Mouse (Mus musculus) liver, embryonic 16.5 days (tissue): ENCODE measurements around the gene Gm765. TPM values are rescaled to one million over a fixed set of nuclear protein-coding genes. Genes with fewer than 3 reads are reported as not detected.

Source experiments
- ATAC-seq: fragments of 200-750 bp; cut with Nextera tagmentation; 2 replicates; pipeline ENCODE4 v1.8.0; 2017; ENCODE audit warnings: low read depth, mild to moderate bottlenecking, moderate number of reproducible peaks, moderate library complexity
- H3K27ac ChIP-seq: fragments of 300-500 bp; sonication (generic); 2 replicates; pipeline ENCODE4 v1.5.1; 2014; ENCODE audit warnings: mild to moderate bottlenecking, low read length
- H3K27me3 ChIP-seq: fragments of 300-500 bp; sonication (generic); 2 replicates; pipeline ENCODE4 v1.6.1; 2014; ENCODE audit warnings: low read depth, low read length, mixed read lengths; ENCODE audit not compliant: control insufficient read depth, insufficient read depth
- H3K36me3 ChIP-seq: fragments of 300-500 bp; sonication (generic); 2 replicates; pipeline ENCODE4 v1.6.1; 2014; ENCODE audit warnings: mild to moderate bottlenecking; ENCODE audit not compliant: control insufficient read depth, insufficient read depth
- H3K4me1 ChIP-seq: fragments of 300-500 bp; sonication (generic); 2 replicates; pipeline ENCODE4 v1.6.1; 2014; ENCODE audit warnings: low read depth, low read length, mixed read lengths; ENCODE audit not compliant: control insufficient read depth
- H3K4me2 ChIP-seq: fragments of 300-500 bp; sonication (generic); 2 replicates; pipeline ENCODE4 v1.6.1; 2014; ENCODE audit warnings: low read depth, low read length, mixed read lengths
- H3K4me3 ChIP-seq: fragments of 300-500 bp; sonication (generic); 2 replicates; pipeline ENCODE4 v1.5.1; 2014; ENCODE audit warnings: low read depth, mild to moderate bottlenecking, low read length
- H3K9ac ChIP-seq: fragments of 300-500 bp; sonication (generic); 2 replicates; pipeline ENCODE4 v1.6.1; 2014; ENCODE audit warnings: low read depth, low read length
- H3K9me3 ChIP-seq: fragments of 300-500 bp; sonication (generic); replicated peaks from 2 replicates; pipeline ENCODE4 v1.6.1; 2016; ENCODE audit warnings: low read length; ENCODE audit not compliant: control insufficient read depth
- WGBS: fragments of 180-500 bp; shearing (Covaris S2); extraction: QIAGEN DNeasy Blood & Tissue Kit; methylation state at CpG from one replicate; pipeline ENCODE4 v1.1.7; 2014; ENCODE audit not compliant: insufficient replicate concordance; 5-methylcytosine and 5-hydroxymethylcytosine counted together
- polyA plus RNA-seq: library from polyadenylated mRNA; unstranded; fragments of >200 nt; fragmentation: Nextera tagmentation; extraction: Ambion mirVana; gene quantifications from 2 replicates; pipeline ENCODE4 v1.2.1, GENCODE M21; 2015

Gene Gm765
- polyA plus RNA-seq, 1 experiment from 2014 or later = not detected

GRCm38 (mm10) chr6:98246449-98246848, 96.1 kb downstream of the Gm765 start:
- Histone ChIP-seq H3K9ac (no peak overlapping the region), H3K36me3 (no peaks in the 10 kb centered on the region), H3K4me1 (no peaks in the 10 kb centered on the region), H3K27me3 (no peaks in the 10 kb centered on the region), H3K4me2 (no peak overlapping the region), H3K27ac (no peak overlapping the region), H3K9me3 (no peaks in the 10 kb centered on the region), H3K4me3 (no peak overlapping the region)
- ATAC-seq = no peak
- WGBS = 59% methylated on average over 2 of the region's 2 CpGs

GRCm38 (mm10) chr6:98243186-98243585, 99.4 kb downstream of the Gm765 start:
- Histone ChIP-seq H3K9me3 (no peaks in the 10 kb centered on the region), H3K4me2 (no peak overlapping the region), H3K4me3 (no peak overlapping the region), H3K36me3 (no peaks in the 10 kb centered on the region), H3K4me1 (no peaks in the 10 kb centered on the region), H3K27me3 (no peaks in the 10 kb centered on the region), H3K9ac (no peak overlapping the region), H3K27ac (no peak overlapping the region)
- no peak for ATAC-seq
- 48% methylated on average over 6 of the region's 6 CpGs for WGBS

GRCm38 (mm10) chr6:98240561-98241272, 101.8 kb downstream of the Gm765 start:
- H3K9me3 ChIP-seq = no peaks in the 10 kb centered on the region
- no peaks in the 10 kb centered on the region for H3K4me1 ChIP-seq
- H3K9ac ChIP-seq = no peak overlapping the region
- ATAC-seq = no peak
- no peaks in the 10 kb centered on the region for H3K27me3 ChIP-seq
- H3K36me3 ChIP-seq = no peaks in the 10 kb centered on the region
- H3K4me3 ChIP-seq = no peak overlapping the region
- H3K27ac ChIP-seq = no peak overlapping the region
- H3K4me2 ChIP-seq = no peak overlapping the region
- 57% methylated on average over 8 of the region's 8 CpGs for WGBS

- no peak for ATAC-seq
- Histone ChIP-seq H3K9ac (no peak overlapping the region), H3K9me3 (no peaks in the 10 kb centered on the region), H3K4me3 (no peak overlapping the region), H3K27me3 (no peaks in the 10 kb centered on the region), H3K4me1 (no peaks in the 10 kb centered on the region), H3K27ac (no peak overlapping the region), H3K36me3 (no peaks in the 10 kb centered on the region), H3K4me2 (no peak overlapping the region)
- 53% methylated on average over 3 of the region's 3 CpGs for WGBS
Measured at GRCm38 (mm10) chr6:98234097-98234496, 108.5 kb downstream of the Gm765 start.

GRCm38 (mm10) chr6:98223923-98224322, 118.6 kb downstream of the Gm765 start:
- WGBS = 68% methylated on average over 8 of the region's 8 CpGs
- no peaks in the 10 kb centered on the region for H3K9me3 ChIP-seq
- no peaks in the 10 kb centered on the region for H3K27me3 ChIP-seq
- ATAC-seq = no peak
- no peak overlapping the region for H3K9ac ChIP-seq
- H3K4me1 ChIP-seq = no peaks in the 10 kb centered on the region
- H3K27ac ChIP-seq = no peak overlapping the region
- no peak overlapping the region for H3K4me3 ChIP-seq
- no peaks in the 10 kb centered on the region for H3K36me3 ChIP-seq
- H3K4me2 ChIP-seq = no peak overlapping the region

GRCm38 (mm10) chr6:98221970-98222369, 120.6 kb downstream of the Gm765 start:
- 65% methylated on average over 16 of the region's 16 CpGs for WGBS
- H3K27me3 ChIP-seq = no peaks in the 10 kb centered on the region
- no peak overlapping the region for H3K9ac ChIP-seq
- H3K4me3 ChIP-seq = no peak overlapping the region
- H3K4me1 ChIP-seq = no peaks in the 10 kb centered on the region
- ATAC-seq = no peak
- H3K27ac ChIP-seq = no peak overlapping the region
- no peaks in the 10 kb centered on the region for H3K9me3 ChIP-seq
- no peaks in the 10 kb centered on the region for H3K36me3 ChIP-seq
- no peak overlapping the region for H3K4me2 ChIP-seq

GRCm38 (mm10) chr6:98212225-98212624, 130.3 kb downstream of the Gm765 start:
- ATAC-seq = no peak

GRCm38 (mm10) chr6:98210237-98210636, 132.3 kb downstream of the Gm765 start:
- Histone ChIP-seq H3K4me2 (no peak overlapping the region), H3K4me1 (no peaks in the 10 kb centered on the region), H3K36me3 (no peaks in the 10 kb centered on the region), H3K9me3 (no peaks in the 10 kb centered on the region), H3K27ac (no peak overlapping the region), H3K9ac (no peak overlapping the region), H3K27me3 (no peaks in the 10 kb centered on the region), H3K4me3 (no peak overlapping the region)
- ATAC-seq = no peak
- 64% methylated on average over 5 of the region's 5 CpGs for WGBS

More at GRCm38 (mm10) chr6:98212225-98212624, 130.3 kb downstream of the Gm765 start:
- Histone ChIP-seq H3K4me3 (no peak overlapping the region), H3K36me3 (no peaks in the 10 kb centered on the region), H3K27me3 (no peaks in the 10 kb centered on the region), H3K9me3 (no peaks in the 10 kb centered on the region), H3K27ac (no peak overlapping the region), H3K9ac (no peak overlapping the region), H3K4me1 (no peaks in the 10 kb centered on the region), H3K4me2 (no peak overlapping the region)
- WGBS = 56% methylated on average over 3 of the region's 3 CpGs

GRCm38 (mm10) chr6:98208051-98208450, 134.5 kb downstream of the Gm765 start:
- H3K4me2 ChIP-seq = no peak overlapping the region
- ATAC-seq = no peak
- H3K9me3 ChIP-seq = no peaks in the 10 kb centered on the region
- no peaks in the 10 kb centered on the region for H3K36me3 ChIP-seq
- no peak overlapping the region for H3K4me3 ChIP-seq
- no peak overlapping the region for H3K9ac ChIP-seq
- H3K27ac ChIP-seq = no peak overlapping the region
- H3K4me1 ChIP-seq = no peaks in the 10 kb centered on the region
- WGBS = 82% methylated on average over 8 of the region's 8 CpGs
- H3K27me3 ChIP-seq = no peaks in the 10 kb centered on the region
